Mouse (Mus musculus) ZHBTc4 (cell line): ENCODE measurements at regions not wholly inside any gene's neighbourhood (a gene's known extent, or its start where the extent isn't known, plus 50 kb on each side); places are given as distances from the start of the nearest gene placed in this dataset.
A peak's percentile ranks its signal among the peaks of the same experiment; 100 is the strongest.

ENCODE experiments used
- DNase-seq: peaks from one replicate; pipeline ENCODE4 v3.0.0-alpha.2; 2011; ENCODE audit warnings: low read depth, low spot score

DNA sequence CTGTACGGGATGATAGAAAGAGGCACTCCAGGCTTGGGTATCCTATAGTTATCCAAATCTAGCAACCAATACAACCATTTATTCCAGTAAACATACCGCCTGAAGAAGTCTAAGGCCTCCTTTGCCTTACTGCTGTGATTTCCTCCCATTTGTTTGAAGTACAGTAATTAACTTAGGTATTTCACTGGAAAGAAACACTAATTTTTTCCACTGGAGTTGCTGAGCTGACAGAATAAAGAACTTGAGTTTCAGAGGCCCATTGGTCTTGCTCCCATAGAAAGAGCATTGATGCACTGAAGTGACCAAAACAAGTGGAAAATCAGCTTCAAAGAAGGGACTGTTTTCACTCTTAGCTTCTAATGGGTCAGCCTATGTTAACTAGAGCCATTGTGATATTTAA is 1100.8 kb upstream of the Gm7489 start:
- no peak for DNase-seq

DNA sequence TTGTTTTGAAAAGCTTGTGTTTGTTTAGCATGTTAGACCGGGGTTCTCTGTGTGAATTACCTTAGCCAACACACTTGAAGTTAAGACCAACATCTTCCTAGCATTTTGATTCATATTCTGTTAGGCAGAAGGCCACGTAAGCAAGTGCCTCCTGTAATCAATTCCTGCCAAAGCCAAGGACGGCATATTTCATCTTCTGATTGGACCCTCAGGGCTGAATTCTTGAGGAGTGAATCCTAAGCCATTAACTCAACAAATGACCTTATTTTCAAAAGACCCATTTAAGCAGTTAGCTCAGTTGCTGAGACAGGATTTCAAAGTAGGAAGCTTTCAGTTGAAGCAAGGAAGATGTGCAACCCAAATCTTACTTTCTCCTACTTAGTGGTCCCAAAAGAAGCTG is 1099.5 kb upstream of the Gm7489 start:
- DNase-seq: no peak

DNA sequence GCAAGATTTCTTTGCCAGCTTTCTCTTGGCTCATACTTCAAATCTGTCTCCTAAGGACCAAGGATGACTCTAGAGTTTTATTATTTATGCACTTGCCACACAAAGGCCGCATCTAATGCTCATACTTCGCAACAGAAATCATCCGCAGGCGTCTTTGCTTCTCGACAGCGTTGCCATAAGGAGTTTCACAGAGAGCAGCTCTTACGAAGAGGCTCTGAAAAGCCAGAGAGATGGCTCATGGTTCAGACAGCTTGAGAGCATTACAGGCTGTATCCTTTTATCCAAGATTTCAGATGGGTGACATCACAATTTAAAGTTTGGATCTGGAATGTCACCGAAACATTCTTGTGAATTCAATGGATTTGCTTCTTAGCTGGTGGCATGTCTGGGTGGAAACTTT is 1098.7 kb upstream of the Gm7489 start:
- DNase-seq: no peak

DNA sequence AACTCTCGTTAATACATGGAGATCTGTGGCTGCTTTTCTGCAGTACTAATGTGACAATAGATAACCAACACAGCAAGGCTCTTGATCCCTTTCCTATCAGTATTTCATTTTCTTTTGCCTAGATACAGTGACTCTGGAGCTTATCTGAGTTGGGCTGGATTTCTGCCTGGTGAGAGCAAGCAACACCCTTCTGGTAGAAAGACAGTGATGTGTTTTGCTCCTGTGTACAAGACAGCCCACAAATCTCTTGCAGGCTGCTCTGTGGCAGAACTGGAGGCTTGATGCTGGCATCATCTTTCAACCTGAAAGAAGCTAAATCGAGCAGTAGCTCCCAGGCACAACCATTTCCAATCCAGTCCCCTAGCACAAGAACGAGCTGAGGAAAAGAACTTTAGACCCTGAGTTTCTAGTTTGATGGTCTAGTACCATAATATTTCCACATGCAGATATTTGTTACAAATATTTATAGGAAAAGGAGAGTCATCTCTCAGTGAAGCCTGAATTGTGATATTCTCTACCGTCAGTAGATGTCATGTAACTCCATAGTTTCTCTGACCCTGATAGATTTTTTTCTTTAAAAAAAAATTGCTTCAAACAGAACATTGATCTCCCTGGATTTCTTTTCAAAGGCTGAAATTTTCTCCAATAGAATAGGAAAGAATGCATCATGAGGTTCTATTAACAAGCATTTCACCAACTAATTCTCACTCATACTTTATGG is 1079.1 kb upstream of the Gm7489 start:
- DNase-seq: no peak

DNA sequence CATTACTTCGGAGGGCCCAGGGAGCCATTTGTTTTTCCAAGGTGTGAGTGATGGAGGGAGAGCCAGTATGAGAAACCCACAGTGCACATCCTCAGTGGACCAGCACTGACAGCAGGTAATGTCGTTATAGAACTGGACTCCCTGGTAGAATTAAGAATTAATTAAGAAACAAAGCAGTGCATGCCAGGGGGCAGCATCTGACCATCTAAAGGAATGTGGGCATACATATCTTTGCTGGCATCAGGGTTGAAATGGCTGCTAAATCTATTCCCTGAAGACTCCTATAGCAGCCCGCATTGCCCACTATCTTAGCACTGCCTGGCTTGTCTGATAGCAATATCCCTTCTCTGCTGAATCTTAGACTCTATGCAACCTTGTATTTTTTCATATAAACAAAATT is 1076.1 kb upstream of the Gm7489 start:
- DNase-seq: no peak

DNA sequence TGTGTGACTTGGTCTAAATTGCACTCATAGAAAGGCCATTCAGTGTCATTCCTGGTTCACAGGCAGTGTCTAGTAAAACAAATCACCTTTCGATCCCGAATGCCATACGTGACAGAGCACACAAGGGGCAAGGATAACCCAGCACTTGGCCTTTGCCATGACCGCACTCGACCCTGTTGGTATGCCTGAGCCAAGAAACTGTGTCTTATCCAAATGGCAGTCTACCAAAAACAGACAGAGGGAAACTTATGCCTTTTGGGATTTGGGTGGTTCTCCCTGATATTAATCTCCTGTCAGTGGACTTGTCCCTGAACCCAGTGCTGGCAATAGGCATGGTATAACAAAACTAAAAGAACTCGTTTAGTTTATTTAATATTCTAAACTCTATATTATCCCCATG is 1063.9 kb upstream of the Gm7489 start:
- no peak for DNase-seq

DNA sequence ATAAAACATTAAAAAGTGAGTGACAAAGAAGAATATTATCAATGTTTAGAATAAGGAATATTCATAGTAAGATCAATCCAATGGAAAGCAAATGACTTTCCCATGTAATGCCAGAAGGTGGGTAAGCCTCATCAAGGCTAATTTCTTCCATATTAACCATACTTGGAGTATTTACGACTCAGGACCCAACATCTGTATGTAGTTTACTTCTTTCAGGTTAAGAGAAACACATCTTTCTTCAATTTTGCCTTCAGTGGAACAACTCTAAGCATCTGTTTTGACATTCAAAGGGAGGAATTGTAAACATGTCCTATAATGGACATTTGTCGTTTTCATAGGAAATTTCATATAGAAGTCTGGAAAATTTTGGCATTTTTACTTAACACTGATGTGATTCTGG is 1047.8 kb upstream of the Gm7489 start:
- DNase-seq: no peak

DNA sequence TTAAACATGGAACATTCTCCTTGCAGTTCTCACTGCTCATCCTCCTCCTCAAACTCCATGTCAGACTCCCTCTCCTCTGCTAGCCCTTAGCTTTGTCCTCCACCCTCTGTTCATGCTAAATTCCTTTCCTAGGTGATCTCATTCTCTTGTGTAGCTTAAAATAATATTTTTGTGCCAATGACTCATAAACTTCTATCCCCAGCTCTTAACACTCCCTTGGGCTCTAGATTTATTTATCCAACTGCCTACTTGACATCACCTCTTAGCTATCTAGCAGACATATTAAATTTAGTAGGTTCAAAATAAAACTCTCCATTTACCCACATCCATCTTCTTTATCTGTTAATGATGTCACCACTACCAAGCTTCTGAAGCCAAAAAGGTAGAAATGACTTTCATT is 1036.6 kb upstream of the Gm7489 start:
- DNase-seq: no peak

DNA sequence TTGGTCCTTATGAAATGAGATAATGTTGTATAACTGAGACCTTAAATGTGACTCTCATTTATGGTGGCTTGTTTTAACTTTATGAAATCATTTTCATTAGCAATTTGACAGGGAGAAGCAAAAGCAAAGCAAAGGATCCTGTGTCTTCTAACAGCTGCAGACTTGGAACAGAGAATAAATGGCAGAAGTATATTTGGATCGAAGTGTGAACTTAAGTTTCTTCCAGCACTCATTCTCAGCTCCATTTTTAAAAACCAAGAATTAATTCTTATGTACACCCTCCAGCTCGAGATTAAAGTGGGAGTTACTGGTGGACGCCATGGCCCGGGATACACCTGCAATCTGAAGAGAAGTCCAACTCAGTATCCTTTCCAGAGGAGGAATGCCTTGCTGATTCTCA is 1026.0 kb upstream of the Gm7489 start:
- DNase-seq: no peak

DNA sequence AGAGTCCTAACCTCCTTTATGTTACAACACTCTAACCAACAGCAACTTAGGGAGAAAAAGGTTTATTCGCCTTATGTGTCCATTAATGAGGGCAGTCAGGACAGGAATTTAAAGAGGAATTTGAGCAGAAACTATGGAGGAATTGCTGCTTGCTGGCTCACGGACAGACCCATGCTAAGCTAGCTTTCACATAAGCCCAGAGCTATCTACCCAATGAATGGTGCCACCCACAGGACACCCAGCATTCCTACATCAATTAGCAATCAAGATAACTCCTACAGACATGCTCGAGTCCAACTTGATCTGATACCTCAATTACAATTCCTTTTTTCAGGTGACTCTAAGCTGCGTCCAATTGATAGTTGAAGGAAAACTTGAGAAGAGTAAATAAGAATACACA is 1021.2 kb upstream of the Gm7489 start:
- DNase-seq: peak; percentile 2

DNA sequence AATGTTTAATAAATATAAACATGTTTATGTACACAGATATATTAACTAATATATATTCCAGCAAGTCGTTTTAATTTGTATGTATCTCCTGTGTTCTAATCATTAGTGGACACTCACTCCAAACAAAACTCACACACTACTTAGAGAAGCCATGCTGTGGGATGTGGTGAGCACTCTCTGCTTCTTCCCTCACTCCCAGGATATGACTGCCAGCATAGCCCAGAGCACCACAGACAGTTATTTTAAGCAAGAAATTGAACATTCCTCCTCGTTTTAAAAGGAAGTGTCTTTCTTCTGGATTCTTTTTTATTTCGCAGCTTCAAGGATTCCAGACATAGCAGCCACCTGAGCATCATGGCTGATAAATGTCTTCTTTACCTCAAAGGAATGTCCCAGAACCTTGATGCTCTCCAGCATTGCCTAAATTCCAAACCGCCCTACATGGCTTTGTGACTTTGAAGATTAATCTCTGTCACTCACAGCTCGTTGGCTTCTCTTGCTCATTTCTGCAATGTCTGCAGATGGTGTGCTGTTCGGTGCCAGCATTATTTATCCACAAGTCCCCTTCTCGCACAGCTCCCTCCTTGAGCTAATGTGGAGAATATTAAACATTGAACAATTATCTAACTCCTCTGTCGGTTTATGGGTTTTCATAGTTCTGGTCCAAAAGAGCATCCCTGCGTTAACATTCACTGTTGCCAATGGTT is 992.3 kb upstream of the Gm7489 start:
- DNase-seq: peak; percentile 4

DNA sequence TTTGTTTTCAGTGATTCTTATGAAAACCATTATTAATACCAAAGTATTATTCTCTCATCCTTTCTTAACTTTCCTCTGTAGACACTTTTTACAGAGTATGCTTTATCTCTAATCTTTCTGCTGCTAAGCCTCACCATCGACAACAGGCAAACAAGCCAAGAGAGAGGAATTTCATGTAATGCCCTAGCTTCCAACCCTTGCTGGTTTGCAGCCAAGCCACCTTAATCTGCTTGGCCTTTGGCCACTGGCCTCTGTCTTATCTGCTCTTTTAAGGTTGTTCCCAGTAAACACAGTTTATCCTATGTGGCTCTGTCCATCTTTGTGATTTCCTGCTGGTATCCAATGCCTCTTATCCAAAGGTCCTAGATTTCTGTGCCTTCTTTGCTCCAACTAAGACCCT is 986.6 kb upstream of the Gm7489 start:
- no peak for DNase-seq

DNA sequence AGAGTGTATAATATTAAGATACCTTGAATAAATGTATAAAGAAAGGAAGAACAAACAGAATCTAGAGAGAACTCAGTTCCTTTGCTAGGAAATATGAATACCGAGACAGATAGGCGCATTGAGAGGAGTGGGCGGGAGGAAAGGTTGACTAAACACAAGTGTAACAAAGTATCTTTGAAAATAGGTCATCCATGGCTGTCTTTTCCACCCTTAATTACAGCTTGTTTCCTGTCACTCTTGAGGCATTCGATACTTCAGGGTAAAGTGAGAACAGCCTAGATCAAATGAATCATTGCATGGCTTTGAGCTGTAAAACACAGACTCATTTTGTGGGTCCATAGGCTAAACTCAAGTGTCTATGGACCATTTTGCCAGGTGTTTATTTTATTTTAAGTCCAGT is 985.3 kb upstream of the Gm7489 start:
- DNase-seq: no peak

DNA sequence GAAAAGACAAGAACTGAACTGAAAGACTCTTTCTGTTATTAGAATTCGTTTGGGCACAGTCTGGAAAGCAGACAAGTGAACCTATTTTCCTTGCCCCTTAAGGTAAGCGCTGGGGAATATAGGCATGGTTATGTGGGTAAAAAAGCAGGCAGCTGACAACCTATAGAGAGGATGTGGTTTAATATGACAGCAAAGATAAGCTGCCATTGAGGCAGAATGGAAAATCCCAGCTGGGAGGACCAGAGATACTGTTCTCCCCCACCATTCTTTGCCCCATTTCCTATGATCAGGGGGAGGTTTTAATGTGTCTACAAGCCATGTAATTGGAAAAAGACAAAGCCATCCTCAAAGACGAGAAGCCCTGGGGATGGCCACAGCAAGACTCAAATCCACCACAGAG is 984.9 kb upstream of the Gm7489 start:
- no peak for DNase-seq

DNA sequence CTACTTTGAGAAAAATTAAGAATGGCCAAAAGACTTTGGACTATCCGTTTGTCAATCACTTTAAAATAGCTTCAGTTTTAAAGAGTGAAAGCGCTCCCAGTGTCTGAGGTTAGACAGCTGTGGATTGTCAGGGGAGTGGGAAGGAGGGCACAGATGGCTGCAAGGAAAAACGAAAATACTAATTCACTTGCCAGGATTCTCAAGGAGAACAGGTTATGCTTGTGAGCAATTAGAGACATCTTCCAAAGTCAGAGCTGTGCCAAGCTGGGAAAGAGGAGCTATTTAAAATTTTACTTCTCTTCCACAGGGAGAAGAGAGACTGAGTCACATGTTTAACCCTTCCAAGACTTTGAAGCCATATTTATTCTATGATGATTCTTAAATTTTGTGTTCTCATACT is 979.5 kb upstream of the Gm7489 start:
- DNase-seq: no peak

DNA sequence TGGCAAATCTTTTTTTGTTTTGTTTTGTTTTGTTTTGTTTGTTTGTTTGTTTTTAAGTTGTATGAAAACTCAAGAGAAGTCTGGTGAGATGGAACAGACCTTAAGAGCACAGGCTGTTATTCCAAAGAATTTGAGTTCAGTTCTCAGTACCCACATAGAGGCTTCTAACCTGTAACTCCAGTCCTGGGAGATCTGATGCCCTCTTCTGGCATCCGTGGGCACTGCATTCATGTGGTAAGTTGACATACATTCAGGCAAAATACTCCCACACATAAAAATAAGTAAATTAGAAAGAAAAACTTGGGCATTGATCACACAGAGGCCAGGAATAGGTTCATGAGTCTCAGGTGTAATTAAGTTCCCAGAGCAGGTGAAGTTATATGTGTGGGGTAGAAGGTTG is 977.5 kb upstream of the Gm7489 start:
- peak; percentile 56 for DNase-seq

DNA sequence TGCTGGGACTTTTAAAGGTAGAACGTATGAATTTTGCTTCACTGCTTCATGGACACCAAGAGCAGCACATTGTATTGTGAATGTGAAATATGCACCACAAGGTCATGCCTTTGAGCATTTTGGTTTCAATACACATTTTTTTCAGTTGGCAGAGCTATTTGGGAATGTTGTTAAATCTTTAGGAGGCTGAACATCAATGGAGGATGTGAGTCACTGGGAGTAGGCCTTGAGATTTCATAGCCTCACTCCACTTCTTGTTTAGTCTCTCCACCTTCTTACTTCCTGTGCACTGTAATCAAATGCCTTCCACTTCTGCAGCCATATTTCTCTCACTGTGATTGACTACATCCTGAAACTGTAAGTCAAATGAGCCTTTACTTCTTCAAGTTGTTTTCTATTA is 962.4 kb upstream of the Gm7489 start:
- no peak for DNase-seq

DNA sequence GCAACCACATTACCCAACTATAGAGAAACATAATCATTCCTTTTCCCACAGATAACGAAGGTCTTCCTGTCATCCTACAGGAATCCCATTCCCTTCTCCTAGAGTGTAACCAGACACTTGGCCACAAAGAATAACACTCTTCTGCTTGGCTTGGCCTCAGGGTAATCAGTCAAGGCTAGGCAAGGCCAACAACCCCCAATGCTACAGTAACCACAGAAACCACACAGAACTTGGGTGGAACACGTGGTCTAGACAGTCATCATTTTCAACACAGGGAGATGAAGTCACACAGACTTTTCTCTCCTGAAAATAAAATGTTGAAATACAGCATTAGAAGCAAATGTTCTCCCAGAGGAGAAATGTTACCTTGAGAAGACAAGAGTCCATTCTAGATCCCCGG is 956.3 kb upstream of the Gm7489 start:
- peak; percentile 1 for DNase-seq

DNA sequence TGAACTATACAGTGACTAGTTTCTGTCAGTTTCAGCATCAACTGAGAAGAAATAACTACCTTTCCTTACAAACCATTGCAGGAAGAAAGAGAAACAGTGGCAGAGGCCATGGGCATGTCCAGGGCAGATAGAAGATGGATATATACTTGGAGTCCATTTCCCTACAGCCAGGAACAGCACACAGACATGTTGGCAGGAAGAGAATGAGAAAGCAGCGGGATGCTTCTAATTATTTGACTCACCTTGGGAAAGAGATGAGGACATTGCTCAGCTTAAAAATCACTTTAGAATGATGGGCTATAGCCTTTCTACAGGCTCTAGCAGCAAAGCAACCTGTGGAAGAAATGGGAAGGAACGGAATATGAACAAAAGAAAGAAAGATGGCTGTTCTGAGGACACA is 947.6 kb upstream of the Gm7489 start:
- DNase-seq: no peak

DNA sequence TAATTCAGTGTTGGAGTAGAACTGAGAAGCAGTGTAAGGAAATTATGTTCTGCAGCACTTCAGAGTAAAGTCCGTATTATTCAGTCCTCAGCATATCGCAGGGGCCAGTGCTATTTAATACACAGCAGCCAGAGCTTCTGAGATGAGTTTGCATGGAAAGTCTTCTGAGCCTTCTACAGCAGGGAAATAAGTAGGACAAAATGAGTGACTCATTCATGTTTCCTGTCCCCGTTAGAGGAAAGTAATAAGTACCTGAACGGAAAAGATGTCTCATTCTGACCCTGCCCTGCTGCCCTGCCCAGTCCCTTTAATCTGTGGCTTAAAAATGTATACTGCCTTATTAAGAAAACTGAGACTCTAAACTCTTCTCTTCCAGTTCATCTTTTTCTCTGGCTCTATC is 940.1 kb upstream of the Gm7489 start:
- DNase-seq: no peak

DNA sequence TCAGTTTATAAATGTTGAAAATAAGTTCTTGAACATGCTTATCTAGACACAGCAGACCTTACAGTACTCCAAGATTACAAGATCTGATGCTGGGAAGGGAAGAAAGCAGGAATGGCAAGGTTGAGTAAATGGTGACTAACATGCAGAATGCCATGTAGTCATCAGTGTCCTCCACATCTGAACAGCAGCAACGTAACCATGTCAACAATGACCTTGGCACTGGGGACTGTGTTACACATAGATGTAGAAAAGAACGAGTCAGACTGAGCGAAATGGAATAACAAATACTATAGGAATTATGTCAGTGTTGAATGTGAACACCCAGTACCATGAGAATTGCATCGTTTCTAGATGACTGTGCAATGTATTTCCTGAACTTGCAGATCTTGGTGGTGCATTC is 936.5 kb upstream of the Gm7489 start:
- DNase-seq: no peak

DNA sequence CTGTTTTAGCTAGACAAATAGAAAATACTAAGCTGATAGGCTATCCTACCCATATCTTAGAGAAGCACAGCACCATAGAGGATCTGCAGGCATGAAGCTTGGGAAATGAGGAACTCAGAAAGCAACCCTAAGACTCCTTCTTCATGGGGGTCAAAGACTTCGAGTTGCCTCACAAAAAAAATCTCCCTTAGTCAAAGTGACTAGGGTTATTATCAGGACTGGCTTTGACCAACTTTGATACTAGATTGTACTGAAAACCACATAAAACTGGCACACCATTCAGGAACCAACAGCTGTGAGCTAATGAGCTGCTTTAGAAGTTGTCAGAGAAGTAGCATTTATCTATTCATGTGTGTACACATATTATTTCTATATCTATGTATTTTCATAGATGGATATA is 931.2 kb upstream of the Gm7489 start:
- DNase-seq: no peak

DNA sequence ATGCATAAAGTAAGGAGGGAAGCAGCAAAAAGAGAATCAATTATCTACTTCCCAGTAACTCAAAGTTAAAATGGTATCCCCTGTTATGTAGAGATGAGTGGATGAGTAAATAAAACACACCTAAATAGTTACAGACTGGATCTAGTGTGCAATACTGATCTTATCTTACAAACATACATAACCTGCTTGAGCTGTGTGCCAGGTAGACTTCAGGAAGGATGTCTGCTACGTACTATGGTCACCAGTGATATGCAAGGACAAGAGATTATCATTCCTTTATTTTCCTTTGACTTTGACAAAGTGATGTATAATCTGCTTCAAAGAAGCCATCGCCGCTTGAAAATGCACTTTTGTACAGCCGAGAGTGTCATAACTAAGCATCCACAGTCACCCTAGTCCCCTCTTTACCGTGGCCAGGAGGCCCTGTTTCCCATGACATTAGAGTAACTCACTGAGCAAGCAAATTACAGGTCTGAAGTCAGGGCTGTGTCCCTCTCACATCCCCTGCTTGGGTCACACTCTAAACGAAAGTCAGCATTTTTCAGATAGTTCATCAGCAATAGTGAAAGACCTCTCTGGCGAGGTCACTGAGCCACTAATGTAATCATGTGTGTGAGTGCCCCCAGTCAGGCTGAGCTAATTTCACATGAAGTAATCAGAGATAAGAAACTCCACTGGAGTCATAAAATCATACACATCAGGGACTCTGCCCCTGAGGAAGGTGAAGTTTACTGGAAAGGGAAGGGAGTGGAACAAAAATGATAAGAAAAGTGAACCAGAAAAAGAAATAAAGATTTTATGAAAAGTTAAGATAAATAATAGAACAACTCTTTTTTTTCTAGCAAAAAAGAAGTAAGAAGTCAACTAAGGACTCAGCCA is 929.8 kb upstream of the Gm7489 start:
- no peak for DNase-seq
